Mouse (Mus musculus): Measurements from ENCODE around the gene Slc16a4.

Gene Slc16a4

GRCm38 (mm10) chr3:107360341-107360740 is 69.3 kb downstream of the Slc16a4 start:
- peak; percentile 40 for DNase-seq (ENCODE audit: low read depth, low spot score)
